8 mouse cellular contexts compared by ENCODE assay signal in the genomic region with DNA sequence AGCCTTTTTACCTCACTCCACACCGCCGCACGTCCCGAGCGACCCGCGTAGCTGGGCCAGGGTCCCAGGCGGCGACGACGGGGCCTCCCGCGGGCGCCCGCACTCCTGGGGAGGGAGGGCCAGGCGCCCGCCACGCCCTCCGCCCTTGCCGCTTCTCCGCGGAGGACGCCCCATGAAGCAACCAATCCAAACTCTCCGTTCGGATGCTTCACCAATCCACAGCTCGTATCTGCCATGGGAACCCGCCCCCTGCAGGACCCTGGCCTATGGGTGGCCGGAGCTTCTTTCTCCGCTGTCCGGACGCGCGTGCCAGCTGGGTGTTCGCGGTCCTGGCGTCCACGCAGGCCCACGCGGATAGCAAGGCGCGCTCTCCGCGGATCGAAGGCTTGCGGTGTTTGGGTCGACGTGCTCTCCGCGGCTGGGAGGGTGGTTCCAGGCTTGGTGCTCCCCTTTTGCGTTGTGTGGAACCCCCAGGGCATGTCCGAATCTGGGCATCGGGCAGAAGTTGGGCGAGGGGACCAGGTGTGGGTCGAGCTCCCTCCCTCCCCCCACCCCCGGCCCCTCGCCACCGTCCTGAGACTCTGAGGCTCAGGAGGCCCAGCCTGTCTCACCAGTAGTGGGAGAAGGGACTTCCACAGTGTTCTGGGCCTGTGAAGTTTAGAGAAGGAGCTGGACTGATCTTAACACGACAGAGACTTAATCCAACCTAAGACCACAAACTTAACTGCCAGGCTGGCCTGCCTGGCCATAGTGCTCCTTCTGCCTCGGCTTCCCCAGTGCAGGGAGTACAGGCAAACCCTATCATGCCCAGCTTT. TPM values are rescaled to one million over a fixed set of nuclear protein-coding genes. Genes with fewer than 3 reads are reported as not detected.
DNase-seq lines count a peak whose midpoint lies in the region; ATAC-seq and TF ChIP-seq lines count a peak whose summit lies in the region.

A gene (minus strand): TSS at position 134 of the 815 bp plus-strand sequence.

- H3K4me3 ChIP-seq in embryonic facial prominence, embryonic 13.5 days, result peak within 1 kb of the TSS; percentile 89
- peak within 1 kb of the TSS; percentile 81 for H3K4me3 ChIP-seq in kidney, adult 2 months (ENCODE audit: insufficient read depth, low read depth, low read length)
- peak within 1 kb of the TSS; percentile 90 for H3K4me3 ChIP-seq in limb, embryonic 12.5 days (replicated peaks)
- H3K4me3 ChIP-seq in midbrain, embryonic 15.5 days, result peak within 1 kb of the TSS; percentile 81
- peak within 1 kb of the TSS; percentile 96 for H3K4me3 ChIP-seq in spleen, adult 2 months (ENCODE audit: extremely low read depth, insufficient read depth, insufficient read length)

- no peak for TF ChIP-seq CTCF in kidney, adult 2 months (conservative IDR thresholded peaks at IDR 0.05; ENCODE audit: insufficient read depth, insufficient read length, low read depth, low read length)
- no peak for TF ChIP-seq CTCF in spleen, adult 2 months (IDR thresholded peaks at IDR 0.05; ENCODE audit: extremely low read depth, insufficient read depth, insufficient read length, insufficient replicate concordance)

- DNase-seq in 3134 (ENCODE audit: extremely low read depth, insufficient read length, low spot score), result peak; percentile 92
- DNase-seq in adrenal gland, postnatal 36 days, result peak; percentile 96
- peak; percentile 95 to 98 for DNase-seq in heart, adult 18-20 months
- DNase-seq in kidney, adult 2 months, result peak; percentile 98
- DNase-seq in spleen, adult 2 months (ENCODE audit: low read depth in 1 of 2, low spot score in 2 of 2), result peak; percentile 88 to 94

- peak; percentile 97 for ATAC-seq in embryonic facial prominence, embryonic 13.5 days (ENCODE audit: insufficient number of reproducible peaks, insufficient read depth, low FRiP score, low TSS enrichment, low read depth)
- peak; percentile 98 for ATAC-seq in limb, embryonic 12.5 days (ENCODE audit: insufficient number of reproducible peaks, insufficient read depth, low FRiP score, low TSS enrichment, low read depth)
- ATAC-seq in midbrain, embryonic 15.5 days (replicated peaks), result peak; percentile 99

- under 1% methylated on average over 54 of the region's 59 CpGs for WGBS in embryonic facial prominence, embryonic 13.5 days
- WGBS in kidney, adult 2 months, result under 1% methylated on average over 59 of the region's 59 CpGs
- under 1% methylated on average over 52 of the region's 59 CpGs for WGBS in limb, embryonic 12.5 days
- under 1% methylated on average over 59 of the region's 59 CpGs for whole genome bisulfite sequencing in midbrain, embryonic 15.5 days
- WGBS in spleen, adult 2 months, result under 1% methylated on average over 59 of the region's 59 CpGs

- H3K9ac ChIP-seq in embryonic facial prominence, embryonic 13.5 days, result peak within 1 kb of the TSS; percentile 96
- peak within 1 kb of the TSS; percentile 94 for H3K9ac ChIP-seq in limb, embryonic 12.5 days (replicated peaks)
- H3K9ac ChIP-seq in midbrain, embryonic 15.5 days, result peak within 1 kb of the TSS; percentile 92

- H3K27ac ChIP-seq in embryonic facial prominence, embryonic 13.5 days, result peak within 1 kb of the TSS; percentile 92
- peak within 1 kb of the TSS; percentile 74 for H3K27ac ChIP-seq in kidney, adult 2 months (ENCODE audit: insufficient read depth, low read depth, low read length)
- H3K27ac ChIP-seq in limb, embryonic 12.5 days, result peak within 1 kb of the TSS; percentile 92
- H3K27ac ChIP-seq in midbrain, embryonic 15.5 days, result peak within 1 kb of the TSS; percentile 87
- H3K27ac ChIP-seq in spleen, adult 2 months (ENCODE audit: insufficient read depth, low read length), result peak within 1 kb of the TSS; percentile 86

- no peaks in the 10 kb centered on the region for H3K27me3 ChIP-seq in embryonic facial prominence, embryonic 13.5 days
- no peaks in the 10 kb centered on the region for H3K27me3 ChIP-seq in kidney, adult 2 months (replicated peaks; ENCODE audit: control insufficient read depth, insufficient read depth, low read length)
- no peaks in the 10 kb centered on the region for H3K27me3 ChIP-seq in limb, embryonic 12.5 days
- no peaks in the 10 kb centered on the region for H3K27me3 ChIP-seq in midbrain, embryonic 15.5 days (replicated peaks)
- H3K27me3 ChIP-seq in spleen, adult 2 months (ENCODE audit: control insufficient read depth, insufficient read depth, low read length), result no peaks in the 10 kb centered on the region

- H3K4me1 ChIP-seq in embryonic facial prominence, embryonic 13.5 days, result peaks cover 40% of the 10 kb centered on the region
- H3K4me1 ChIP-seq in kidney, adult 2 months (ENCODE audit: control insufficient read depth, insufficient read depth, low read length), result peaks cover 5% of the 10 kb centered on the region; the same call in 1 of the 2 replicates
- peaks cover 40% of the 10 kb centered on the region for H3K4me1 ChIP-seq in limb, embryonic 12.5 days (replicated peaks)
- peaks cover 30% of the 10 kb centered on the region for H3K4me1 ChIP-seq in midbrain, embryonic 15.5 days
- peaks cover 17% of the 10 kb centered on the region for H3K4me1 ChIP-seq in spleen, adult 2 months (ENCODE audit: control insufficient read depth, insufficient read depth, insufficient read length)

- no peak for TF ChIP-seq POLR2A in kidney, adult 2 months (IDR thresholded peaks at IDR 0.05; ENCODE audit: low read depth, low read length)
- no peak; the same call in 1 of the 2 replicates for TF ChIP-seq POLR2A in spleen, adult 2 months (IDR thresholded peaks at IDR 0.05; ENCODE audit: low read depth, low read length)

- peak within 1 kb of the TSS; percentile 77 for H3K4me2 ChIP-seq in embryonic facial prominence, embryonic 13.5 days
- peak within 1 kb of the TSS; percentile 84 for H3K4me2 ChIP-seq in limb, embryonic 12.5 days
- H3K4me2 ChIP-seq in midbrain, embryonic 15.5 days, result peak within 1 kb of the TSS; percentile 94

- H3K36me3 ChIP-seq in embryonic facial prominence, embryonic 13.5 days, result peaks cover 10% of the 10 kb centered on the region; the same call in 1 of the 2 replicates
- H3K36me3 ChIP-seq in kidney, adult 2 months (ENCODE audit: control insufficient read depth, insufficient read depth, low read length), result no peaks in the 10 kb centered on the region
- H3K36me3 ChIP-seq in limb, embryonic 12.5 days, result peaks cover 21% of the 10 kb centered on the region
- H3K36me3 ChIP-seq in midbrain, embryonic 15.5 days (replicated peaks), result no peaks in the 10 kb centered on the region
- H3K36me3 ChIP-seq in spleen, adult 2 months (ENCODE audit: control insufficient read depth, insufficient read depth, low read length), result 0 out of 2 replicates have a peak, but pooled peaks cover 2% of the 10 kb centered on the region

- no peaks in the 10 kb centered on the region for H3K9me3 ChIP-seq in embryonic facial prominence, embryonic 13.5 days
- H3K9me3 ChIP-seq in limb, embryonic 12.5 days, result peaks cover 5% of the 10 kb centered on the region; the same call in 1 of the 2 replicates
- H3K9me3 ChIP-seq in midbrain, embryonic 15.5 days, result no peaks in the 10 kb centered on the region

RNA-seq across cellular contexts. Expression of the gene that starts here (rescaled TPM):
- 10 to 100 TPM; 18.6 to 24.1 TPM for total RNA-seq in adrenal gland, postnatal 36 days (2021)
- polyA plus RNA-seq in embryonic facial prominence, embryonic 13.5 days (2015; fragmentation: Nextera tagmentation; extraction: Ambion mirVana), result 39.0 and 39.1 TPM in 2 replicates
- 10 to 100 TPM; 38.5 to 43.5 TPM for total RNA-seq in heart, adult 18-20 months (2021)
- 15.4 and 17.4 TPM in 2 replicates for polyA plus RNA-seq in kidney, adult 2 months (2012; rRNA removed)
- polyA plus RNA-seq in limb, embryonic 12.5 days (2016; fragmentation: Nextera tagmentation; extraction: Ambion mirVana), result 42.6 and 44.8 TPM in 2 replicates
- 29.3 and 29.4 TPM in 2 replicates for polyA plus RNA-seq in midbrain, embryonic 15.5 days (2015; fragmentation: Nextera tagmentation; extraction: Ambion mirVana)
- polyA plus RNA-seq in spleen, adult 2 months (2012; rRNA removed), result 14.9 and 18.3 TPM in 2 replicates

Comparison
In these comparisons a context has a peak if more than half of its experiments do, and no peak if none do; other contexts are left out.
1. Peak in every context shown above with its lines: DNase-seq, ATAC-seq, H3K4me3 ChIP-seq and H3K27ac ChIP-seq.